Mouse (Mus musculus) thymus, postnatal 10 days (tissue): Measurements from ENCODE around the gene Washc1.
A peak's percentile ranks its signal among the peaks of the same experiment; 100 is the strongest.
"Not testable (repeated sequence)": the region's sequence is repeated elsewhere in the genome, so short reads cannot be mapped to it uniquely, and the experiment has no call there.

Experiments
- DNase-seq, 2 experiments: peaks; one replicate each; pipeline ENCODE4 v3.0.0; 2021; ENCODE audit warnings: low spot score in 2 of 2

Gene Washc1

GRCm38 (mm10) chr17:66112166-66112565 lies 821 bp downstream of the Washc1 start:
- DNase-seq = no peak

GRCm38 (mm10) chr17:66118991-66119390 lies 7.6 kb downstream of the Washc1 start:
- DNase-seq = no peak

- no peak for DNase-seq
Observed at GRCm38 (mm10) chr17:66120701-66121100, 9.4 kb downstream of the Washc1 start.

GRCm38 (mm10) chr17:66123066-66123815 lies 11.9 kb downstream of the Washc1 start, which contains the start of gene Ddx11:
Ddx11 (plus strand) TSS chr17:66123520.
- peak; percentile 80 to 93 for DNase-seq

- no peak for DNase-seq
Observed at GRCm38 (mm10) chr17:66123816-66124610, 12.7 kb downstream of the Washc1 start.

- no peak for DNase-seq
Observed at GRCm38 (mm10) chr17:66125211-66125610, 13.9 kb downstream of the Washc1 start.

GRCm38 (mm10) chr17:66130371-66130770 lies 19.0 kb downstream of the Washc1 start:
- DNase-seq = no peak

- peak; percentile 18 to 35 for DNase-seq
Observed at GRCm38 (mm10) chr17:66131212-66131611, 19.9 kb downstream of the Washc1 start.

- DNase-seq = not testable (repeated sequence)
Observed at GRCm38 (mm10) chr17:66152706-66153662, 41.6 kb downstream of the Washc1 start.

GRCm38 (mm10) chr17:66153735-66154423 lies 42.5 kb downstream of the Washc1 start:
- not testable (repeated sequence) for DNase-seq

- DNase-seq = no peak
Observed at GRCm38 (mm10) chr17:66154876-66155275, 43.5 kb downstream of the Washc1 start.

GRCm38 (mm10) chr17:66158271-66158670 lies 46.9 kb downstream of the Washc1 start:
- no peak for DNase-seq

- DNase-seq = not testable (repeated sequence)
Observed at GRCm38 (mm10) chr17:66167141-66167540, 55.8 kb downstream of the Washc1 start.
